Mouse (Mus musculus) bone marrow, adult 2 months (tissue): ENCODE measurements at regions not wholly inside any gene's neighbourhood (a gene's known extent, or its start where the extent isn't known, plus 50 kb on each side); places are given as distances from the start of the nearest gene placed in this dataset.

Source experiments
- H3K27ac ChIP-seq: fragments of 200-500 bp; 2 replicates; pipeline ENCODE4 v1.5.1; 2012; ENCODE audit warnings: low read depth, mild to moderate bottlenecking, control low read depth, inconsistent platforms, low read length; ENCODE audit not compliant: control insufficient read depth, poor library complexity, insufficient read depth
- H3K4me1 ChIP-seq: fragments of 200-500 bp; 2 replicates; pipeline ENCODE4 v1.6.1; 2011; ENCODE audit warnings: low read length; ENCODE audit not compliant: control insufficient read depth, insufficient read depth
- H3K4me3 ChIP-seq: fragments of 200-500 bp; replicated peaks from 2 replicates; pipeline ENCODE3; 2011; ENCODE audit warnings: mild to moderate bottlenecking, low read depth, low read length, control low read depth; ENCODE audit not compliant: control insufficient read depth
- CTCF ChIP-seq: fragments of 200-500 bp; IDR thresholded peaks from 2 replicates; pipeline ENCODE4 v1.5.1; 2011; ENCODE audit warnings: low read length, control low read depth; ENCODE audit not compliant: control insufficient read depth, insufficient read depth
- POLR2A ChIP-seq: fragments of 200-500 bp; IDR thresholded peaks from 2 replicates; pipeline ENCODE4 v1.6.1; 2011; ENCODE audit warnings: low read depth, mild to moderate bottlenecking, control low read depth, low read length, borderline replicate concordance; ENCODE audit not compliant: control insufficient read depth
- WGBS: fragments of 180-500 bp; shearing (Covaris S2); methylation state at CpG from one replicate; pipeline ENCODE4 v1.1.7; 2018; 5-methylcytosine and 5-hydroxymethylcytosine counted together

DNA sequence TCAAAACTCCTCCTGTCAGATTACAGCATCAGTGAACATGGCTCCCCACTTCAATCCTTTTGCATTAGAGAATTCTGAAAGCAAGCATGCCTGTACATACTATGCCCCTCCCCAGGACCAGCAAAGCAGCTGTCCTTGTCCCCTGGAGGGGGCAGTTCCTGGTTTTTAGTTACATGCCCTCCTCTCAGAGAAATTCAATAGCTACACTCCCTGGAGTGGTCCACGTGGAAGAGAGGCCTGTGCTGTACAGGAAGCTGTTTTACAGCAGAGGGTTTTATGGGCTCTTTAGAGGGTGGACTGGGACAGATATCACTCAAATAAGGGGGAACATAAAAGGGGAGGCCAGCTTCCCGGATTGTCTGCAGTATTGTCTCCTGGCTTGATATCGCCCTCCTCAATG, 481.3 kb downstream of the Cdh26 start:
- Histone ChIP-seq H3K27ac (no peak overlapping the region), H3K4me1 (no peaks in the 10 kb centered on the region), H3K4me3 (no peak overlapping the region)
- WGBS = 49% methylated on average over 3 of the region's 3 CpGs
- TF ChIP-seq CTCF = no peak
- no peak for TF ChIP-seq POLR2A

DNA sequence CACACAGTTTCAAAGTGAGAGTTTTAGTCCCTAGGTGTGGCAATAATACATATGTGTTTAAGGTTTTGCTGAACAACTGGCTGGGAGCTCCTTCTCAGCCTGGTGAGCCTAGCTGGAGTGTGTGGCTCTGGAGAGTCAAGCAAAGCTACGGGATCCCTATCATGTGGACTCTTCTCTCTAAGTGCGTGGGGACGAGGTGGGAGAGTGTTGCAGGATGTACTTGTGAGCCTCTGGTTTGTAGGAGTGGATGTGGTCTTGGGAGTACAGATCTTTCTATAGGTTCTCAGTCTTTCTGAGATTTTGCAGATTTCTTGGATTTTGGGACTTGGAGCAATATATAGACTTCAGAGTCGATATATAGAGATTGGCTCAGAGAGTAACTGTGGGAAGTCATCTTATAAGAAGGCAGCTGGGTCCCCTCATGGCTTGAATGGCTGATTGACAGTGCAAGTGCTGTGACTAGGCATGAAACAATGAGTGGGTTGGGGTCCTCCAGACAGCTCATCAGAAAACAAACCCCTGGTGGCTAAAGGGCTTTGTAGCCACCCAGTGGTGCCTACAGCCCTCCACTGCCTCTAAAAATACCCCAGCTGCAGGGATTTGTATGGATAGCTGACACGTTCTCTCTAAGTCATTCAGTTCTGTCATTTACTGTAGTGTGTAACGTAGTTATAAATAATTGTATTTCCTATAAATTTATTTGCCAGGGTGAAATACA, 486.1 kb downstream of the Cdh26 start:
- Histone ChIP-seq H3K4me1 (no peaks in the 10 kb centered on the region), H3K4me3 (no peak overlapping the region), H3K27ac (no peak overlapping the region)
- 73% methylated on average over 6 of the region's 6 CpGs for WGBS
- TF ChIP-seq POLR2A = no peak
- TF ChIP-seq CTCF = no peak

DNA sequence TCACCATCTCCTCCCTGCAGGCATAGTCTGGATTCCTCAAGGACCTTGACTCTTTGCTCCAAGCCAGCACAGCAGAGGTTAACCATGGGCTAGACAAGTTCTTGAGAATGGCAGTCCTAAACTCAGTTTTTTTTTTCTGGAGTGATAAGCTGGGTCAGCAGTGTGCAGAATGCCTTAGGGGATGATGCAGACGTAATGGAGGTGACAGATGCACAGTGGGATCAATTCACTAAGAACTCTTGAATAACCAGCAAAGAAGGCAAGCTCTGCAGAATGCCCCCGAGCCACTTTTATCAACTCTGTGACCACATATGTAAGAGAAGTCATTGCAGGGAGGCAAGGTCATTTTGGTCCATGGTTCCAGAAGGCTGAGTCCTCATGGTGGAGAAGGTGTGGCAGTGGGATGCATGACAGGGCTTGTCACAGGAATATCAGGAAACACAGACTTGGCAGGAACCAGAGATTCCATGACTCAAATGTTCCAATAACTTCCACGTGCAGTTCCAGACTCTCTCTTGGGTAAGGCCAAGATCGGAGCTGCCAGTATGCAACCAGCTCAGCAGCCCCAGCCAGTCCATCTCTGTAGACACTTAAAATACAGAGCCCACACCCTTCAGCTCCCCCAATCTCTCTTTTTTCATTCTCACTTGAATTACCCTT, 494.3 kb downstream of the Cdh26 start:
- no peaks in the 10 kb centered on the region for H3K4me1 ChIP-seq
- no peak overlapping the region for H3K27ac ChIP-seq
- TF ChIP-seq POLR2A = no peak
- TF ChIP-seq CTCF = no peak
- no peak overlapping the region for H3K4me3 ChIP-seq
- WGBS = 59% methylated on average over 4 of the region's 4 CpGs

DNA sequence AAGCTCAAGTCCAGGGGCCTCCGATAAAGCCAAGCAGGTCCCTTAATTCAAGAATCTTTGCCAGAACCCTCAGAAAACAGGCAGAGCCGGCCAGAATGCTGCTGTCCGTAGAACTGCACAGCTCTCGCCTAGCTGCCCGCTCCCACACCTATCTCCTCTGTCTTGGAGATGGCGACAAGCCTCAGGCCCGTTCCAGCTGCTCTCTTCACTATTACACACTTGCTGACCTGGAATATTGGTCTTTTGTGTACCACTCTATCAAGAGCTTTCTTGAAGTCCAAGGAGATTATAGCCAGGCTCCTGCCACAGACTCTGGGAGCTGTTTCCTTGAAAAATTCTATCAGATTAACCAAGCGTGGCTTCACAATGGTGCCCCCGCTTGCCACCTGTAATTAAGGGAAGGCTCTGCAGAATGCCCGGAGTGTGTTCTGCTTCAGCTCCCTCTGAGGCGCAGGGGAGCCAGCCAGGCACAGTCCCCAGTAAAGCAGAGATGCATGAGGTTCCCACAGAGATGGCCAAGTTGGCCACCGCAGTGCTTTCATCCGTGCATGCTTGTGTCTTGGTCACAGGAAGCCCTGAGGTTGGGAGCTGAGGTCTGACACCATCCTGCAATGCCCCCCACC, 496.8 kb downstream of the Cdh26 start:
- H3K4me1 ChIP-seq = no peaks in the 10 kb centered on the region
- WGBS = 81% methylated on average over 13 of the region's 13 CpGs
- TF ChIP-seq POLR2A (no peak), CTCF (no peak)
- H3K4me3 ChIP-seq = no peak overlapping the region
- H3K27ac ChIP-seq = no peak overlapping the region

DNA sequence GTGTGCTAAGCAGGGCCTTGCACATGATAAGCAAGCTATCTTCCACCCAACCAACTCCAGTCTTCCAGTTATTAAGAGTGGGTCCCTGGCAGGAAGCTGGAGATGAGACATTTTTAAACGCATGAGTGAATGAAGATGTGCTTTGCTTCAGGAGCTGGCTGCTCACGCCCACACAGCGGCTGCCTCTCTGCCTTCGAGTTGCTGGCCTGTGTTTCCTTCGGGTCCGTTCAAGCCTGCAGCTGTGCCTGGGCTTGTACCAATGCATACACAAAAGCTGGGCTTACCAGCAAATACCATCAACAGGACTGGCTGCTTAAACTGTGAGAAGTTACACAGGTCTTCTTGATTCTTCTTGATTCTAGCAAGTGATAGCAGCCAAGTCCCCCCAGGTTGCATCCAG, 498.7 kb downstream of the Cdh26 start:
- 69% methylated on average over 6 of the region's 6 CpGs for WGBS

DNA sequence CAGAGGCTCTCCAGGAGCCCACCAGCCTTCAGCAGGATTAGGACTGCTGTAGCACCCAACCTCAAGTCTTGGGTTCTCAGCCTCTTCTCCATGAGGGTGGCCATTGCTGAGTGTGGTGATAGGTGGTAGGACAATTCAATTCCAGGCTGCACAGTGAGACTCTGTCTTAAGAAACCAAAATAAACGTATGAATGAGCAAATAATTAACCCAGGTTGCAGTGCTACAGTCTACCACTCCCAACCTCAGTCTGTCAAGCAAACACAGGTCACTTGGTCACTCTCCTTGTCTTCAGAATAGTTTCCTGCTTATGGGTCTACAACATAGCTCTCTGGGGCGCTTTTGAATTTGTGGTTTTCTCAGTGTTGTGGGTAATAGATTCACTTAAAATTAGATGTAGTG, 499.8 kb downstream of the Cdh26 start:
- H3K27ac ChIP-seq = no peak overlapping the region
- no peaks in the 10 kb centered on the region for H3K4me1 ChIP-seq
- no peak for TF ChIP-seq POLR2A
- no peak for TF ChIP-seq CTCF
- H3K4me3 ChIP-seq = no peak overlapping the region
- WGBS = 45% methylated on average over 2 of the region's 2 CpGs

More for the DNA sequence above, 498.7 kb downstream of the Cdh26 start:
- Histone ChIP-seq H3K27ac (no peak overlapping the region; the same call in 1 of the 2 replicates), H3K4me3 (no peak overlapping the region), H3K4me1 (no peaks in the 10 kb centered on the region)
- TF ChIP-seq CTCF = no peak
- no peak for TF ChIP-seq POLR2A

DNA sequence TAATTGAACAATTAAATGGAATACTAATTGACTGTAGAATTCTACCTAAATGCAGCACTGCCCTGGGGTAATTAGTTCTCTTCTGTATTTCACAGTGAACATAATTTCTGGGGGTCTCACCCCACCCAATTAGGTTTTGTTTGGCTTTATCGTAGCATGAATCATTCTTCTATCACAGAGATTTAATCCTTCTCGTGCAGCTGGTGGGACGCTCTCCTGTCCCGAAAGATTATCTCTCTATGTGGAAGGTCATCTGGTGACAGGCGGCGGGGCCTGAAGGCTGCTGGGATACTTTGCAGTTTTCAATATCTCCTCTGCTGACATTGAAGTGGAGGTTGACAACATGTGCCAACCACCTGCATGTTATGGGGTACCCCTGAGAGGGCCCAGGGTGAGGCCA, 493.8 kb upstream of the Cdh4 start:
- TF ChIP-seq CTCF = no peak
- TF ChIP-seq POLR2A = no peak
- H3K27ac ChIP-seq = no peak overlapping the region
- H3K4me1 ChIP-seq = no peaks in the 10 kb centered on the region
- H3K4me3 ChIP-seq = no peak overlapping the region
- 84% methylated on average over 6 of the region's 6 CpGs for WGBS

DNA sequence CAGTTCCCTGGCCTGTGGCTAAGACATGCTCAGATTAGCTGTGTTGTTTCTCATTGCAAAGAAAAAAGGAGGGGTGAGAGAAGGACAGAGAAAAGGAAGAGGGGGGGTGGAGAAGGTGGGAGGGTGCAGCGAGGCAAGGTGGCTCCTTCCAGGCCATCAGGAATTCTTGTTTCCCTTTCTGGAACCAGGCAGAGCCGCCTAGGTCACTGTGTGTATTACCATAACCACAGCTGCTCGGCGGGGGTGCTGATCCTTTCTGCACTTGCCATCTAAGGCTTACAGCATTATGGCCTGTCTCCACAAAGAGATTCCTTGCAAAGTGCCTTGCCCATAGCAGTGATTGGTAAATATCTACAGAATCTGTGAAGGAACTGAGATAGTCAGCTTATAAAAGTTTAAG, 493.1 kb upstream of the Cdh4 start:
- 41% methylated on average over 4 of the region's 4 CpGs for WGBS
- H3K27ac ChIP-seq = no peak overlapping the region
- no peak overlapping the region for H3K4me3 ChIP-seq
- TF ChIP-seq POLR2A (no peak), CTCF (no peak)
- H3K4me1 ChIP-seq = no peaks in the 10 kb centered on the region

DNA sequence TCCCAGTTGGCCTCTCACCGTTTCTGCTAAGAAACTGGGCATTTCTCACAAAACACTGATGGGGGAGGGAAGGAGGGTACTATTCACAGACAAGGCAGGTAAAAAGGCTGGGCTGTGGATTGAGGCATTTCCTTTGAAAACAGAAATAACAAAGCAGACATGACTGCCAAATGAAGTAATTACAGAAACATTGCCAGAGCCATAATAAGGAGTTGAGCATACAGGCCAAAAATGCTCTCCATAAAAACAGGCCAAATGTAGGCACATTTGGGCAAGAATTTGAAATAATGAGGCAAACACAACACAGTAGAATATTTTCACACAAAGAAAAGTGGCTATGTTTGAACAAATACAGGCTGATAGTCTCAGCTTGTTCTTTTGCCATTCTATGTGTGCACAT, 491.9 kb upstream of the Cdh4 start:
- WGBS = 38% methylated on average over 1 of the region's 1 CpGs
- Histone ChIP-seq H3K4me3 (no peak overlapping the region), H3K27ac (no peak overlapping the region), H3K4me1 (no peaks in the 10 kb centered on the region)
- no peak for TF ChIP-seq CTCF
- TF ChIP-seq POLR2A = no peak
